Mouse (Mus musculus): ENCODE data around the gene Zfp112.
A peak's percentile ranks its signal among the peaks of the same experiment; 100 is the strongest.
"Not testable (repeated sequence)": the region's sequence is repeated elsewhere in the genome, so short reads cannot be mapped to it uniquely, and the experiment has no call there.

The Zfp112 gene

GRCm38 (mm10) chr7:24112156-24112856 lies at the start of gene Zfp112:
Gene Zfp112 (plus strand): TSS chr7:24112314.
- DNase-seq (ENCODE audit: low spot score) = peak; percentile 89

GRCm38 (mm10) chr7:24074424-24074823 lies 37.7 kb upstream of the Zfp112 start:
- not testable (repeated sequence) for DNase-seq (ENCODE audit: low spot score)

GRCm38 (mm10) chr7:24081634-24082431 lies 30.3 kb upstream of the Zfp112 start, which contains the start of gene Zfp180:
Gene Zfp180 (plus strand): TSS chr7:24081924.
- DNase-seq (ENCODE audit: low spot score) = peak; percentile 98

- DNase-seq (ENCODE audit: low spot score) = no peak
Observed at GRCm38 (mm10) chr7:24082457-24083235, 29.5 kb upstream of the Zfp112 start.

- DNase-seq (ENCODE audit: low spot score) = no peak
Observed at GRCm38 (mm10) chr7:24086871-24087270, 25.2 kb upstream of the Zfp112 start.

GRCm38 (mm10) chr7:24087485-24088125 lies 24.5 kb upstream of the Zfp112 start:
- no peak for DNase-seq (ENCODE audit: low spot score)

GRCm38 (mm10) chr7:24104403-24104802 lies 7.7 kb upstream of the Zfp112 start:
- no peak for DNase-seq (ENCODE audit: low spot score)

GRCm38 (mm10) chr7:24105144-24105703 lies 6.9 kb upstream of the Zfp112 start:
- no peak for DNase-seq (ENCODE audit: low spot score)

- no peak for DNase-seq (ENCODE audit: low spot score)
Observed at GRCm38 (mm10) chr7:24110839-24111238, 1.3 kb upstream of the Zfp112 start.

GRCm38 (mm10) chr7:24111772-24112155 lies 350 bp upstream of the Zfp112 start:
- DNase-seq (ENCODE audit: low spot score) = no peak

GRCm38 (mm10) chr7:24113001-24113400 lies 887 bp downstream of the Zfp112 start:
- DNase-seq (ENCODE audit: low spot score) = peak; percentile 76

GRCm38 (mm10) chr7:24116655-24117054 lies 4.5 kb downstream of the Zfp112 start:
- no peak for DNase-seq (ENCODE audit: low spot score)

- DNase-seq (ENCODE audit: low spot score) = no peak
Observed at GRCm38 (mm10) chr7:24133425-24133995, 21.4 kb downstream of the Zfp112 start.

GRCm38 (mm10) chr7:24133996-24134828 lies 22.1 kb downstream of the Zfp112 start, which contains the start of gene Zfp235:
Gene Zfp235 (plus strand): TSS chr7:24134169.
- peak; percentile 91 for DNase-seq (ENCODE audit: low spot score)

- no peak for DNase-seq (ENCODE audit: low spot score)
Observed at GRCm38 (mm10) chr7:24142566-24142965, 30.5 kb downstream of the Zfp112 start.

- DNase-seq (ENCODE audit: low spot score) = no peak
Observed at GRCm38 (mm10) chr7:24153272-24153671, 41.2 kb downstream of the Zfp112 start.

GRCm38 (mm10) chr7:24172191-24172590 lies 60.1 kb downstream of the Zfp112 start:
- DNase-seq (ENCODE audit: low spot score) = no peak

GRCm38 (mm10) chr7:24174618-24175336 lies 62.7 kb downstream of the Zfp112 start, which contains the start of gene Zfp114:
Gene Zfp114 (plus strand): TSS chr7:24175060.
- peak; percentile 35 for DNase-seq (ENCODE audit: low spot score)

GRCm38 (mm10) chr7:24175337-24175711 lies 63.2 kb downstream of the Zfp112 start:
- no peak for DNase-seq (ENCODE audit: low spot score)

All from lung, postnatal 25 days (tissue).